Mouse (Mus musculus) kidney, adult 8-10 months (tissue): Measurements from ENCODE around the gene Ces2b.
A peak's percentile ranks its signal among the peaks of the same experiment; 100 is the strongest.
"Not testable (repeated sequence)": the region's sequence is repeated elsewhere in the genome, so short reads cannot be mapped to it uniquely, and the experiment has no call there.

Experiments used
- DNase-seq, 2 experiments: peaks; one replicate each; pipeline ENCODE4 v3.0.0; 2022

The Ces2b gene

GRCm38 (mm10) chr8:104831440-104831839, at the start of gene Ces2b:
Gene Ces2b, plus strand, starts transcription at chr8:104831572.
- peak; percentile 33 to 39 for DNase-seq

- no peak for DNase-seq
Measured at GRCm38 (mm10) chr8:104787049-104787448, 44.3 kb upstream of the Ces2b start.

- no peak for DNase-seq
Measured at GRCm38 (mm10) chr8:104788929-104789328, 42.4 kb upstream of the Ces2b start.

GRCm38 (mm10) chr8:104789886-104790680, 41.3 kb upstream of the Ces2b start:
- DNase-seq = peak; percentile 19 to 26

GRCm38 (mm10) chr8:104799385-104799784, 32.0 kb upstream of the Ces2b start:
- DNase-seq = no peak

GRCm38 (mm10) chr8:104806127-104806526, 25.2 kb upstream of the Ces2b start:
- no peak for DNase-seq

GRCm38 (mm10) chr8:104808542-104809413, 22.6 kb upstream of the Ces2b start:
- DNase-seq = no peak

- no peak for DNase-seq
Measured at GRCm38 (mm10) chr8:104809436-104809835, 21.9 kb upstream of the Ces2b start.

GRCm38 (mm10) chr8:104826912-104827311, 4.5 kb upstream of the Ces2b start:
- no peak for DNase-seq

- peak in 1 of 2 experiments; percentile 16 for DNase-seq
Measured at GRCm38 (mm10) chr8:104828221-104828620, 3.2 kb upstream of the Ces2b start.

- no peak for DNase-seq
Measured at GRCm38 (mm10) chr8:104841360-104842078, 10.1 kb downstream of the Ces2b start.

GRCm38 (mm10) chr8:104846831-104847230, 15.5 kb downstream of the Ces2b start, which contains the start of gene Ces2c:
Gene Ces2c, plus strand, starts transcription at chr8:104847068.
- peak; percentile 66 to 76 for DNase-seq

- peak in 1 of 2 experiments; percentile 16 for DNase-seq
Measured at GRCm38 (mm10) chr8:104847741-104848462, 16.5 kb downstream of the Ces2b start.

GRCm38 (mm10) chr8:104866844-104867531, 35.6 kb downstream of the Ces2b start:
- not testable (repeated sequence) for DNase-seq

GRCm38 (mm10) chr8:104868876-104869275, 37.5 kb downstream of the Ces2b start:
- DNase-seq = not testable (repeated sequence)

GRCm38 (mm10) chr8:104886223-104886926, 55.0 kb downstream of the Ces2b start:
- not testable (repeated sequence) for DNase-seq
